Mouse (Mus musculus) mouse embryonic stem cell (cell line): ENCODE measurements at regions not wholly inside any gene's neighbourhood (a gene's known extent, or its start where the extent isn't known, plus 50 kb on each side); places are given as distances from the start of the nearest gene placed in this dataset.

Source experiments
- in situ Hi-C, 2 experiments: fragments of 300-500 bp; cut with MboI; formaldehyde crosslinking; loops; 1 replicate in 1 of 2; 3 replicates in 1 of 2; pipeline ENCODE4 v1.14.3; 2019 to 2020; ENCODE audit warnings: low sequenced_read_pairs in 2 of 2, low pct_unique_long_range_greater_than_20kb in 1 of 2, mixed read lengths in 1 of 2; ENCODE audit not compliant: unreplicated experiment in 1 of 2

DNA sequence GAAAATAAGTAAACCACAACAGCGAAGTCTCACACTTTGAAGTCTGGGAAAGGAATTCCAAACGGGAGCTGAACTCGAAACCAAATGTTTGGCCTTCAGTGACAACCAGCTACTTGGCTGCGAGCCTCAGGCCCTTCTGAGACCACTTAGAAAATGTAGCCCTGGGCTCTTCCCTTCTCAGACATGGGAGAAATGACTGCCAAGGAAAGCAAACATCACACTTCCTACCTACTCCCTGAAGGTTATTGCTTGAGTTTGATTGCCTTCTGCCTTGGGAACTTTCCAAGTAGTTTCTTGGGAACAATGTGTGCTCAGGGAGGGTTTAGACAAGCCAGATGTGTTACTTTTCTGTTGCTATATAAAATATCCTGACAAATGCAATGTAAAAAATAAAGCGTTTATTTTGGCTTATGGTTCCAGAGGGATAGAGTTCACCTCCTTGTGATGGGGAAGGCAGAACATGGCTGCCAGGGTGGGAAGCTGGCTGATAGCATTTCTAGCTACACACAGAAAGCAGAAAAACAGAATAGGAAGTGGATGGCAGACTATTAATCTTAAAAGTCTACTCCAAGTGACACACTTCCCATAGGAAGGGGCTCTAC lies 194.8 kb upstream of the Rack1 start:
- in situ Hi-C loops, result no loop called here

DNA sequence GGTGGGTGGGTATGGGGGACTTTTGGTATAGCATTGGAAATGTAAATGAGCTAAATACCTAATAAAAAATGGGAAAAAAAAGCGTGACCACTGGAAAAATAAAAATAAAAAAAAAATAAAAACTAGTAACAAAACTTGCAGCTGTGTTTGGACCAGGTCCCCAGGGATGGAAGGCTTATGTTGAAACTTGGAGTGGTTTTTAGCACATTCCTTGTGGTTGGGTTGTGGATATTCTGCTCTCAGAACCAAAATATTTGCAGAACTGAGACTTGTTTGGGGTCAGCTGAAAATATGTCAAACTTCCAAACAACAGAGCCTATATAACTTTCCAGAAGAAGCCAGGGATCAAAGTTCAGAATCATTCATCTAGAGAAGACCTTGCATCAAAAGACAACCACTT lies 199.0 kb upstream of the Rack1 start:
- in situ Hi-C loops, result no loop called here

DNA sequence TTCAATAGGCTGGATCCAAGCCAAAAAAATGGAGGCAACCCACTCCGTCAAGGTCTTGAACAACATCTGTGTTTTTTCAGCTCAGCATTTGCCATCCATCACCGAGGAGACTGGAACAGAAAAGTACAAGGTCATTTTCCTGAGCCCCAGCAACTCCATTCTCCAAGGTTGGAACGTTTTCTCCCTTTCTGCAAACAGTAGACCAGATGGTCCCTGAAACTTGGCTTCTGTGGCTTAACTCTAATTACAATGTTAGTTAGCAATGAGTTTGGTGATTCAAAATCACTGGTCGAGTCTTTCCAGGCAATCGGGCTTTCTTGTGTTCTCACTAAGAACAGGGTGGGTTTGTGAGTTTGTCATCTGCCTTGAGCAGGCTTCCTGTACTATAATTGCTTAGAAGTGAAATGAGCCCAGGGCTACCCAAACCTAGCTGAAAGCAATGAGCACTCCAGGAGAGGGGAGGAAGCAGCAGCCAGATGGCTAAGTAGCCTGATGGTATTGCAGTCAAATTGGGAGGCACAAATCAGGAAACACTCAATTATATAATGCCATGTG lies 200.5 kb upstream of the Rack1 start:
- in situ Hi-C loops, result loop anchor here in 1 of 2 experiments (10.0 kb wide), 1 partner anchor 175 kb away; no protein-coding TSS in a partner anchor

DNA sequence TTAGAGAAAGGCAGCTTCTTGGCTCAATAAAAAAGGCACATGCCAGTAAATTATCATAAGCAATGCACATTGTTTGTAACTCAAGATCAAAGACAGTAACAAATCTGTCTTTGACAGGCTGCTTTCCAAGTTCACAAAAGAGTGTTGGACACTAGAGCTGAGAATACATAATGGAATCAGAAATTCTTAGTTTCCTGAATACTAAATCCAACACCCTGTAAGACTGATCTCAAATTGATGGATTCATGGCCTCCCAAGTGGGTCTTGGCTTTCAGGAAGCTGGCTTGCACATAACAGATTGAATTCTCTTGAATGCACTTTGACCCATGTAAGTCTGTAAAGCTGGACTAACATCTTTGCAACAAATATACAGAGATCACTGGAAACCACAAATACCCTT lies 201.1 kb upstream of the Rack1 start:
- in situ Hi-C loops, result loop anchor here in 1 of 2 experiments (10.0 kb wide), 1 partner anchor 176 kb away; no protein-coding TSS in a partner anchor

DNA sequence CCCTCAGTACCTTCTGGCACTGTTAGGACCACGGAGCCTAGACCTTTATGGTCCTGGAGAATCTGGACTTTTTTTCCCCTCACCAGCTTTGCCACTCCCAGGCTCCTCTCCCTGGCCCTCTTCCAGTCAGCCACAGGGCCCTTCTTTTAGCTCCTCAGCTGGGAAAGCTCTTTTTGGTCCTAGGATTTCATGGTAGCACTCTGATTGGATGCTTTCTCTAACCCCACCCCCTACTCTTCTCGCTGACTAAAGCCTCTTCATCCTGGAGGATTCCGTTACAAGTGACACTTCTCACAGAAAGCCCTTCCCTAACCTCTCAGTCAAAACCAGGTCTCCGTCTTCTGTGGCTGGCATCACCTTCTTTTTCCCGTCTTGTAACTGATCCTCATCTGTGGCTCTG lies 205.7 kb upstream of the Rack1 start:
- in situ Hi-C loops, result loop anchor here in 1 of 2 experiments (10.0 kb wide), 1 partner anchor 180 kb away; no protein-coding TSS in a partner anchor

DNA sequence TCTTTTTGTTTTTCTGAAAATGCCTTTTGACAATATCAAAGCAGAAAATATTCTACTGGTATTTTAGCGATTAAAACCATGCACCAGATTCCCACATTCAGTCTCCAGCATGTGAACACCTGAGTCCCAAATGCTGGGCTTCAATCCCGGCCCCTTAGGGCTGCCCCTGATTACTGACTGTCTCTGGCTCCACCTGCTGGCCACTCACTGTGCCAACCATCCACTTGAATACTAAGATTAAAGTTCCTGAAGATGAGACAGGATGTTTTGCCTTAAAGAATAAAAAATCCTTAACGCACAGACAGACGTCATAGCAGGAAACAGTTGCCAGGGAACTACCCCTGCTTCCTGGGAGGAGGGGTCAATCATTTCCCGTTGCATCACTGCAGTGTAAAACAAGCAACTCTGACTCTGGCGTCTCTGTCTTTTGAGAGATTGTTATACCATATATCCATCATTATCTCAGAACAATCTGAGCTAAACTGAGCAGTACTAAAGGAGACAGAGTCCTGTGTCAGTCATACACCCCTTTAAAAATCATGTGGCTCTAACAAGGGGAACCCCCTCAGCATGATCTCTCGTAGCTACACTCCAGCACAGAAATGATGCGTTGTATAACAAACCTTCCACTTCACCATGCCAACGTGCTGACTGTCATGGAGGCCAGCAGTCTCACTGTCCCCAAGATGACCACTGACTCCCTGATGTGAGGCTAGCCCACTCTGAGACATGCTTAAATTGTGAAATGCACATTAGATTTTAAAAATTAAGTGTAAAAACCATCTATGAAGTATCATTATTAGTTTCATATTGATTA lies 211.1 kb upstream of the Rack1 start:
- in situ Hi-C loops, result no loop called here

DNA sequence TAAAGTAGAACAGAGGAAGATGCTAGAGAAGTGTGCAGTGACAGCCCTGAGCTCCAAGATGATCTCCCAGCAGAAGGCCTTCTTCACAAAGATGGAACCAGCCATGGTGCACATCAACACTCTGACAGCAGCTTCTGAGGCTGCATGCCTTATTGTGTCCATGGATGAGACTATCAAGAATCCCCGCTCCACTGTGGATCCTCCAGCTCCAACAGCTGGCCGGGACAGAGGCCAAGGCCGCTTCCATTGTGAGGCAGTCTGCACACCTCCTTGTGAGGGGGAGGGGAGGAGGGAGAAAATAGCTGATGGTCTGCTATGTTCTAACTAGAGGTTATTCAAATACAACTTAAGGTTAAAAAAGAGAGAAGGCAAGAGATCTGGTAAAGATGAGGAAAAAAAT lies 231.4 kb upstream of the Rack1 start:
- in situ Hi-C loops, result no loop called here

DNA sequence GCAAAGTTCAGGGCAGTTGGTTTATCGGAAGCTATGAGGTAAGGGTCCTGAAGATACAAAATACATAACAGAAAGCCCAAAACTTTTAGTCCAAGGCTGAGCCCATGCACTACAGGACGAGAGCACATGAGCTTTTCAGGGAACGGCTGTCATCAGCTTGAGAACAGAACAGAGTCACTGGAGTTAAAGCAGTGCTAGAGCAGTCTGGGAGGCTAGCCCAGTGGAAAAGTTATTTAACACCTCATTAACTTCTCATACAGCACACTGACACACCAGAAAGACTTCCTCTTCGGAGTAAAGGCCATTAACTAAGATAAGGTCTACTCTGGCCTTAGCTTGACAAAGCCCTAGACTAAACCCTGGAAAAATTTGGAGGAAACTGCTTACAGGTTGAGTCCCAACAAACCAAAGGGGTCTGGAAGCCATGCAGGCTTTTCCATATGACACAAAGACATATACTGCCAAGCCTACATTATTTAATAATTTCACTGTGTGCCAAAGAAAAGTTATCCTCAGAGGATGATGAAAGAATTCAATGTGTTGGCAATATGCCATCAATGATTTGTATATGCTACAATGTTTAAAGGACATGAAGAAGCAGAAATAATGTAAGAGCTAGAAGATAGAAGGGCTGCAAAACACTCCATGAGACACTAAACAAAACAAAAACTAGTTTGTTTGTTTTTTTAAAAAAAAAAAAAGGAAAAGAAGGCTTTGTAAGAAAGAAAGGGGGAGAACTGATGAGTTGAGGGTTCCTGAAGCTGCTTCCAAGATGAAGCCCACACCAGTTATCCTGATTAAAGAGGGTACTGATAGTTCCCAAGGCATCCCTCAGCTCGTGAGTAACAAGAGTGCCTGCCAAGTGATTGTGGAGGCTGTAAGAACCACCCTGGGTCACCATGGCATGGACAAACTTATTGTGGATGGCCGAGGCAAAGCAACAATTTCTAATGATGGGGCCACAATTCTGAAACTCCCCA lies 232.3 kb upstream of the Rack1 start:
- in situ Hi-C loops, result no loop called here

DNA sequence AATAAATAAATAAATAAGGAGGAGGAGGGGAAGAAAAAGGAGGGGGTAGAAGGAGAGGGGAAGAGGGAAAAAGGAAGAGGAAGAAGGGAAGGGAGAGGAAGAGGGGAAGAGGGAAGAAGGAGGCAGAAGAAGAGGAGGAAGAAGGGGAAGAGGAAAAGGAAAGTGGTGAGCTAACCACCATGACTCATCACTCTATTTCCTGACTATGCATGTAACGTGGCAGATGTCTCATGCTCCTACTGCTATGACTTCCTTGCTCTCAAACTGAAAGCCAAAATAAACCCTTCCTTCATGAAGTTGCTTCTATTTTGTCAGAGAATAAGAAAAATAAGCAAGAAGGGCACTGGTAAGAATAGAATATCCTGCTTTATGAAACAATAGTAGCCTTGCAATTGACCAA lies 242.1 kb upstream of the Rack1 start:
- in situ Hi-C loops, result no loop called here

DNA sequence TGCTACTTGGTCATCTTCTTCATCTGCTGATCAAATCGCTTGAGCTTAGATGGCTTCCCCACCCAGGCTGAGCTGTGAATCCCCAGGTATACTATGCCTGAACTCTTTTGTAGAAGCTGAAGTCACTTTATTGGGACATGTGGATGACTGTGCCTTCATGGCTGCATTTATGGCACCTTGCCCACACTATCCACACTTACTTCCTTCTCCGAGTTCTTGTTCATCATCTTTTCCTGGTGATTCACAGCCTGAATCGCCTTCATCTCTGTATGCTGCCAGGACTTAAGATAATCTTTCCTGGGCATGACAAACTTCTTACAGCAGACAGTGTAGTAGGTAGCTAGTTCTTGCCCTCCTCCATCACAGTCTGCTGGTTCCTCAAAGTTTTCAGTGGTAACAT lies 248.1 kb upstream of the Rack1 start:
- in situ Hi-C loops, result no loop called here

DNA sequence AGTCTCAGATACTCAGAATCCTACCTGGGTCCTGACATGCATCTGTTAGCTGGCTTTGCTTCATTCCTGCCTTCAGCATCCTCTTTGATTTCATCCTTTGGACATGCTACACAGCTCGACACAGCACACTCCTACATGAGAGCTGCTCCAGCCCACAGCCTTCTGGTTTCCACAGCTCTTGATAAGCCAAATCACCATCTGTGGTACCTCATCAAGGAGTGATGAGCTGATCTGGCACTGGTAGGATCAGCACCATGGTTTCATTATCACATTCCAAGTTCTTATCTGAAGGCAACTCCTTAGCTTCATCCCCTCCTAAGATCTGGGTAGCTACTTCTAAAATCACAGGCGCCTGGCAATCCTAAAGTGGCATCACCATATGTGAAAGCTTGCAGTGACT lies 248.9 kb upstream of the Rack1 start:
- in situ Hi-C loops, result no loop called here

DNA sequence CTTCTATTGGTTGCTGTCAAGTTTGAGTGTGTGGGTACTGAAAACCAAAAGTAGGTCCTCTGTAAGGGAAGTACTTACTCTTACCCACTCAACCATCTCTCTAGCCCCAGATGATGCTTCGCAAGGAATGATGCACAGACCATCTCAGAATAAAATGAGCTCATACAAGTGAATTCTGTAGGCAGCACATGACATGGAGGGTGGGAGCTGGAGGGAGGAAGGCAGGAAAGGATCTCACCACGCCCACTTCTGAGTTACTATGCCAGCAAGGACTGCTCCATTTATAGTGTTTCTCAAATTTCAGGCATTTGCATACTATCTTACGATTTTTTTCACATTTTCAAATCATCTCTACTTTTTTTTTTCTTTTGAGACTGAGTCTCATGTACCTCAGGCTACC lies 273.8 kb upstream of the Rack1 start:
- in situ Hi-C loops, result no loop called here

DNA sequence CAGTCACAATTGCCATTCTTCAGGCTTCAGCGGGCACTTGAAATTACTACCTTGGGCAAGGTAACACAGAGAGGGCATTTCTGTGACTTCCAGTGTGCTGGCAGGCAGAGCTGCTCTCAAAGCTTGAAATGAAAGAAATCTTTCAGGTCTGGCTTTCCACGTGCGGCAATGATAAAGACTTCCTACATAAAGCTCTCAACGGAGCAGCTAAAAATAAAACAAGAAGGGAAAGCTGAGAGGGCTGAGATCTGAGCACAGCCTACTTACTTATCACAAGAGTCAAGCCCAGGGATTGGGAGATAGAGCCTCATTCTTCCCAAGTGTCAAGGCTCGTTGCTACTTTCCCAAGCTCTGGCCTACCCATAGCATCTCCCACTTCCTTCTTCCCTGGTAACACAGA lies 274.6 kb upstream of the Rack1 start:
- in situ Hi-C loops, result no loop called here

DNA sequence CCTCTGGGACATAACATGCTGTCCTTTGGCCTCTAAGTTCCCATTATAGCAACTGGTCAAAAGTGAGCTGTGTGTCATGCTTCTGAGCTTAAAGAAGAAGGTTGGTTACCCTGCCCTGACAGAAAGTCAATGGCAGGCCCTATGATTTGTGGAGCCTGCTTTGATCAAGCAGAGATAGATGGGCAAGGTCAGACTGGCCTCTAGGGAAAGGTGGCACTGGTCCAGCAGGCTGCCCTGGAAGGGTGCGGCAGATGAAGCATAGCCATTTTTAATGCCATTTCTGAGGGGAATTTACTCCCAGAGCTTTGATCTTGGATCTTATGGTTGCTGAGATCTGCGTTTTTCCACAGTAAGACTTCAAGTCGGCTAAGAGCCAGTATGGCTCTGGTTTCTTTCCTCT lies 293.2 kb upstream of the Rack1 start:
- in situ Hi-C loops, result no loop called here

DNA sequence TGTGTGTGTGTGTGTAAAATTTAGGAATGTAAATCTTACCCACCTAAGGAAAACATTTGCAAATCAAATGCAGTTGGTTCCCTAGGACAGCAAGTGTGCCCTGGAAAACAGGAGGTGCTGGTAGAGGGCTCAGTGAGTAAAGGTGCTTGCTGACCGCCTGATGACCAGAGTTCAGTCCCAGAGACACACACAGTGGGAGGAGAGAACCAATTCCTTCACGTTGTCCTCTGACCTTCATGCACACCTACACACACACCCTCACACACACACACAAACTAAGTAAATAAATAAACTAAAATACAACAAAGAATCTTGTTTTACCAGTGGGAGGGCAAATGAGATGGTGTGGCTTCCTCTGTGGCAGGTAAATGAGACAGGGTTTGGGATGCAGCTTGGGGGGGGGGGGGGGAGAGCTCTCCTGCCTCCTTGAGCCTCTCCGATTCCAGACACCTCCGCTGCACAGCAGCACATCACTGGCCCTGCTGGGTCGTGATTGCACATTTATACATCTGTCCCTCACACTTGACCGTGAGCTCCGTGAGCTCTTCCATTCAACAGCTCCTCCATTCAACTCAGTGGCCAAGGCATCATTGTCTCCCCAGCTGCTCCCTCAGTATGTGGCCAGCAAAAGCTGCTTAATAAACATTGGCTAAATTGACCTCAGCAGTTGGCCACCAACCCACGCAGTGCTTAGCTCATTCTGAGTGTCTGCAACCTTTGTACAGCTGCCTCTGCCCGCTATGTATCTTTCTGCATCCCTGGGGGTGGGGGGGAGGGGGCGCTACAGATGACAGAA lies 297.9 kb upstream of the Rack1 start:
- in situ Hi-C loops, result no loop called here

DNA sequence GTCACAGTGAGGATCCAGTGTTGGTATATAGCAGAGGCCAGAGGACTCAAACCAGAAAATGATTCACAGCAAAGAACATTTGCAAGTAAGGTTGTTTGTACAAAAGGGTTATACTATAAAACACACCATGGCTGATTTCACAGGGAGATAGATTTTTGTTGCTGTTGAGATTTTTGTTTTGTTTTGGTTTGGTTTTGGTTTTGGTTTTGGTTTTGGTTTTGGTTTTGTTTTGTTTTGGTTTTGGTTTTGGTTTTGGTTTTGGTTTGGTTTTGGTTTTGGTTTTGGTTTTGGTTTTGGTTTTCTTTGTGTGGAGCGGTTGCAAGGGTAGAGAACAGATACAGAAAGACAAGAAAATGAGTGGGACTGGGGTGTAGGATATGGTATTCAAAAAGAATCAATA lies 301.1 kb upstream of the Rack1 start:
- in situ Hi-C loops, result no loop called here

DNA sequence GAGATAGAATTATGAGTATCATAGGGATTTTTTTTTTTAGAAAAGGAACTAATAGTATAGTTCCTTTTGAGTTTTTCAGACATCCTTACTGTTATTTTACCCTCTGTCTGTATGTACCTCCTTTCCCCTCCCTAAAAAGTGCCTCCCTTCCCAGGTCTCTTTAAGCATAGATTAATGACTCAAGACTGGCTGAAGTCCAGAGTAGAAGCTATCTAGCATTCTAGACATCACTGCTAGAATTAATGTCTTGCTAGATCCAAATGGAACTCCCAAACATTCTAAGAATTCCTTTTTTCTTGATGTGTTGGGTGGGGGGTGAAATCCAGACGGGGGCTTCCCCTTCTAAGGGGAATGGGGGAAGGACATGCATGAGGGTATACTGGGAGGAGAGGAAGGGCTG lies 311.8 kb upstream of the Rack1 start:
- in situ Hi-C loops, result no loop called here

DNA sequence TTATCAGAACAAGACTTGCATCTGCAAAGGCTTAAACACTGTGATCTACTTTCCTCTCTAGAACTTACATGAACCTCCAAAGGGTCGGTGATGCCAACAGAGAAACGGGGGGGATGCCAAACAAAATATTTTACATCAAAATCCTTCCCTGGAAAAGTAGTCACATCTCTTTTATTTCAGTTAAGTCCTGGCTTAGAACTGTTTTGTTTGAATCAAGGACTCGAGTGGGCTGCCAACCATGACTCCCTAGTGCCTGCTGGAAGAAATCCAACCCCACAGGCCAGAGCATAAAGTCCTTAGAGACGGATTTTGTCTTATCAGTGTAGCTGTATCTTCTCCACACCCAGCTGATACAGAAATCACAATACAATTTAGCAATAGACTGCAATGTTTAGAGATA lies 336.1 kb upstream of the Rack1 start:
- in situ Hi-C loops, result no loop called here
